Comparison of ENCODE assay signal across 8 mouse cellular contexts in genomic region chr11:60106543-60107110, GRCm38 (mm10). TPM values are rescaled to one million over a fixed set of nuclear protein-coding genes. Genes with fewer than 3 reads are reported as not detected.
A peak's percentile ranks its signal among the peaks of the same experiment; 100 is the strongest.
DNase-seq lines count a peak whose midpoint lies in the region; ATAC-seq lines count a peak whose summit lies in the region.

No protein-coding gene starts in this region.

- peak overlapping the region; percentile 91 for H3K4me3 ChIP-seq in embryonic facial prominence, embryonic 15.5 days (replicated peaks)
- peak overlapping the region; percentile 95 for H3K4me3 ChIP-seq in heart, embryonic 12.5 days
- H3K4me3 ChIP-seq in kidney, embryonic 15.5 days (replicated peaks): peak overlapping the region; percentile 90
- H3K4me3 ChIP-seq in liver, embryonic 11.5 days (ENCODE audit: low read depth, low read length): peak overlapping the region; percentile 88
- H3K4me3 ChIP-seq in neural tube, embryonic 11.5 days (ENCODE audit: low read depth, low read length): peak overlapping the region; percentile 99

- DNase-seq in 3T3-L1 (ENCODE audit: low read depth, low spot score): peak; percentile 78
- DNase-seq in Muller cell, postnatal 12 days (ENCODE audit: inconsistent ontology term): peak; percentile 64
- DNase-seq in liver, embryonic 11.5 days (ENCODE audit: low spot score): peak; percentile 71
- peak; percentile 69 for DNase-seq in neural tube, embryonic 11.5 days (ENCODE audit: low spot score)
- peak; percentile 38 for DNase-seq in urinary bladder, postnatal 25 days (ENCODE audit: low spot score)

- H3K27ac ChIP-seq in embryonic facial prominence, embryonic 15.5 days (replicated peaks): peak overlapping the region; percentile 98
- H3K27ac ChIP-seq in heart, embryonic 12.5 days (ENCODE audit: poor library complexity, severe bottlenecking): peak overlapping the region; percentile 98
- H3K27ac ChIP-seq in kidney, embryonic 15.5 days: peak overlapping the region; percentile 97
- peak overlapping the region; percentile 97 for H3K27ac ChIP-seq in liver, embryonic 11.5 days (ENCODE audit: low read depth, low read length)
- H3K27ac ChIP-seq in neural tube, embryonic 11.5 days (ENCODE audit: low read depth, low read length): peak overlapping the region; percentile 95

- WGBS in embryonic facial prominence, embryonic 15.5 days: 2% methylated on average over 14 of the region's 14 CpGs
- WGBS in heart, embryonic 12.5 days: 2% methylated on average over 14 of the region's 14 CpGs
- WGBS in kidney, embryonic 15.5 days: 1% methylated on average over 14 of the region's 14 CpGs
- WGBS in liver, embryonic 11.5 days: 5% methylated on average over 14 of the region's 14 CpGs
- WGBS in neural tube, embryonic 11.5 days: 2% methylated on average over 14 of the region's 14 CpGs

- H3K36me3 ChIP-seq in embryonic facial prominence, embryonic 15.5 days: no peaks in the 10 kb centered on the region
- H3K36me3 ChIP-seq in heart, embryonic 12.5 days: no peaks in the 10 kb centered on the region
- H3K36me3 ChIP-seq in kidney, embryonic 15.5 days: no peaks in the 10 kb centered on the region
- H3K36me3 ChIP-seq in liver, embryonic 11.5 days (ENCODE audit: control insufficient read depth, insufficient read depth, low read length): no peaks in the 10 kb centered on the region
- no peaks in the 10 kb centered on the region for H3K36me3 ChIP-seq in neural tube, embryonic 11.5 days (ENCODE audit: control insufficient read depth, insufficient read depth, low read length)

- no peaks in the 10 kb centered on the region for H3K9me3 ChIP-seq in embryonic facial prominence, embryonic 15.5 days (replicated peaks)
- H3K9me3 ChIP-seq in heart, embryonic 12.5 days (replicated peaks): no peaks in the 10 kb centered on the region
- H3K9me3 ChIP-seq in kidney, embryonic 15.5 days (replicated peaks): no peaks in the 10 kb centered on the region
- H3K9me3 ChIP-seq in liver, embryonic 11.5 days (ENCODE audit: control insufficient read depth, low read length): no peaks in the 10 kb centered on the region
- H3K9me3 ChIP-seq in neural tube, embryonic 11.5 days (ENCODE audit: control insufficient read depth, low read length): no peaks in the 10 kb centered on the region

- peak overlapping the region; percentile 99 for H3K9ac ChIP-seq in embryonic facial prominence, embryonic 15.5 days
- H3K9ac ChIP-seq in heart, embryonic 12.5 days: peak overlapping the region; percentile 99
- peak overlapping the region; percentile 98 for H3K9ac ChIP-seq in kidney, embryonic 15.5 days
- H3K9ac ChIP-seq in liver, embryonic 11.5 days (ENCODE audit: low read depth, low read length): peak overlapping the region; percentile 96
- H3K9ac ChIP-seq in neural tube, embryonic 11.5 days (ENCODE audit: low read length): peak overlapping the region; percentile 99

- H3K27me3 ChIP-seq in embryonic facial prominence, embryonic 15.5 days: no peaks in the 10 kb centered on the region
- no peaks in the 10 kb centered on the region for H3K27me3 ChIP-seq in heart, embryonic 12.5 days (replicated peaks)
- H3K27me3 ChIP-seq in kidney, embryonic 15.5 days: no peaks in the 10 kb centered on the region
- no peaks in the 10 kb centered on the region for H3K27me3 ChIP-seq in liver, embryonic 11.5 days (replicated peaks; ENCODE audit: control insufficient read depth, insufficient read depth, low read length)
- H3K27me3 ChIP-seq in neural tube, embryonic 11.5 days (ENCODE audit: control insufficient read depth, insufficient read depth, low read length): no peaks in the 10 kb centered on the region

- peak; percentile 43 for ATAC-seq in embryonic facial prominence, embryonic 15.5 days (ENCODE audit: insufficient number of reproducible peaks, low FRiP score, low TSS enrichment, low read depth)
- ATAC-seq in heart, embryonic 12.5 days (ENCODE audit: insufficient number of reproducible peaks, low FRiP score): peak; percentile 73
- ATAC-seq in kidney, embryonic 15.5 days (replicated peaks; ENCODE audit: low FRiP score): peak; percentile 52
- peak; percentile 57 for ATAC-seq in liver, embryonic 11.5 days (replicated peaks; ENCODE audit: low FRiP score)
- peak; percentile 29 for ATAC-seq in neural tube, embryonic 11.5 days (ENCODE audit: insufficient read depth, low FRiP score, low TSS enrichment)

- H3K4me2 ChIP-seq in embryonic facial prominence, embryonic 15.5 days (replicated peaks): peak overlapping the region; percentile 77
- H3K4me2 ChIP-seq in heart, embryonic 12.5 days: peak overlapping the region; percentile 80
- H3K4me2 ChIP-seq in kidney, embryonic 15.5 days: peak overlapping the region; percentile 74
- peak overlapping the region; percentile 89 for H3K4me2 ChIP-seq in liver, embryonic 11.5 days
- H3K4me2 ChIP-seq in neural tube, embryonic 11.5 days (ENCODE audit: low read depth): peak overlapping the region; percentile 60

- peaks cover 55% of the 10 kb centered on the region for H3K4me1 ChIP-seq in embryonic facial prominence, embryonic 15.5 days
- H3K4me1 ChIP-seq in heart, embryonic 12.5 days (replicated peaks): peaks cover 67% of the 10 kb centered on the region
- H3K4me1 ChIP-seq in kidney, embryonic 15.5 days: peaks cover 59% of the 10 kb centered on the region
- peaks cover 45% of the 10 kb centered on the region for H3K4me1 ChIP-seq in liver, embryonic 11.5 days (replicated peaks; ENCODE audit: control insufficient read depth, insufficient read depth, low read length)
- H3K4me1 ChIP-seq in neural tube, embryonic 11.5 days (ENCODE audit: control insufficient read depth, insufficient read depth, low read length): peaks cover 29% of the 10 kb centered on the region

RNA-seq across cellular contexts. Expression of gene Rai1, which starts 1.8 kb away (rescaled TPM):
- polyA plus RNA-seq in embryonic facial prominence, embryonic 15.5 days (2015; fragmentation: Nextera tagmentation; extraction: Ambion mirVana): 22.2 and 25.4 TPM in 2 replicates
- 22.2 and 29.9 TPM in 2 replicates for polyA plus RNA-seq in heart, embryonic 12.5 days (2016; fragmentation: Nextera tagmentation; extraction: Ambion mirVana)
- polyA plus RNA-seq in kidney, embryonic 15.5 days (2015; fragmentation: Nextera tagmentation; extraction: Ambion mirVana): 21.4 and 23.4 TPM in 2 replicates
- polyA plus RNA-seq in liver, embryonic 11.5 days (2014; fragmentation: Nextera tagmentation; extraction: Ambion mirVana): 18.6 and 24.2 TPM in 2 replicates
- 28.5 and 31.4 TPM in 2 replicates for polyA plus RNA-seq in neural tube, embryonic 11.5 days (2014; fragmentation: Nextera tagmentation; extraction: Ambion mirVana)

Comparison
In these comparisons a context has a peak if more than half of its experiments do, and no peak if none do; other contexts are left out.
1. Peak in every context shown above with its lines: DNase-seq, ATAC-seq, H3K4me3 ChIP-seq and H3K27ac ChIP-seq.